Mouse (Mus musculus) Muller cell, postnatal 12 days (primary cell): ENCODE results near the gene Hist1h2ag.
"Not testable (repeated sequence)": the region's sequence is repeated elsewhere in the genome, so short reads cannot be mapped to it uniquely, and the experiment has no call there.

Source experiments
- DNase-seq: peaks from one replicate; pipeline ENCODE4 v3.0.0-alpha.2; 2015; ENCODE audit errors: inconsistent ontology term

Hist1h2ag gene

GRCm38 (mm10) chr13:22042568-22043502 is at the start of gene Hist1h2ag, which contains the start of gene Hist1h2bj:
TSS of gene Hist1h2ag (minus strand) at chr13:22042944.
TSS of gene Hist1h2bj (plus strand) at chr13:22043214.
- peak; percentile 100 for DNase-seq

GRCm38 (mm10) chr13:22084140-22084539 is 41.4 kb upstream of the Hist1h2ag start, which contains the start of gene Vmn1r188:
TSS of gene Vmn1r188 (plus strand) at chr13:22084440.
- DNase-seq: not testable (repeated sequence)

GRCm38 (mm10) chr13:22063468-22063867 is 20.7 kb upstream of the Hist1h2ag start:
- no peak for DNase-seq

GRCm38 (mm10) chr13:22061422-22061821 is 18.7 kb upstream of the Hist1h2ag start:
- DNase-seq: no peak

- DNase-seq: no peak
Measured at GRCm38 (mm10) chr13:22053754-22054153, 11.0 kb upstream of the Hist1h2ag start.

- DNase-seq: no peak
Measured at GRCm38 (mm10) chr13:22051523-22051859, 8.7 kb upstream of the Hist1h2ag start.

- DNase-seq: peak; percentile 96
Measured at GRCm38 (mm10) chr13:22050591-22051522, 8.1 kb upstream of the Hist1h2ag start.

- DNase-seq: peak; percentile 82
Measured at GRCm38 (mm10) chr13:22049737-22050440, 7.1 kb upstream of the Hist1h2ag start.

- DNase-seq: no peak
Measured at GRCm38 (mm10) chr13:22049041-22049440, 6.3 kb upstream of the Hist1h2ag start.

GRCm38 (mm10) chr13:22045311-22045710 is 2.6 kb upstream of the Hist1h2ag start:
- DNase-seq: no peak

GRCm38 (mm10) chr13:22044432-22045155 is 1.9 kb upstream of the Hist1h2ag start:
- no peak for DNase-seq

- peak; percentile 76 for DNase-seq
Measured at GRCm38 (mm10) chr13:22043503-22044431, 1.0 kb upstream of the Hist1h2ag start.

- DNase-seq: peak; percentile 65
Measured at GRCm38 (mm10) chr13:22041651-22042567, 835 bp downstream of the Hist1h2ag start.

GRCm38 (mm10) chr13:22041142-22041536 is 1.6 kb downstream of the Hist1h2ag start, which contains the start of gene Hist1h4i:
TSS of gene Hist1h4i (minus strand) at chr13:22041362.
- DNase-seq: peak; percentile 91

GRCm38 (mm10) chr13:22040464-22041141 is 2.1 kb downstream of the Hist1h2ag start:
- peak; percentile 65 for DNase-seq

GRCm38 (mm10) chr13:22039951-22040463 is 2.7 kb downstream of the Hist1h2ag start:
- DNase-seq: no peak

GRCm38 (mm10) chr13:22039364-22039763 is 3.4 kb downstream of the Hist1h2ag start:
- DNase-seq: no peak

GRCm38 (mm10) chr13:22037415-22037814 is 5.3 kb downstream of the Hist1h2ag start:
- DNase-seq: no peak
